Mouse (Mus musculus) embryonic stem cell, embryonic (primary cell): ENCODE results near the gene Gm17190.
"Not testable (repeated sequence)": the region's sequence is repeated elsewhere in the genome, so short reads cannot be mapped to it uniquely, and the experiment has no call there.

Experiments
- CTCF ChIA-PET, 4 experiments: fragments of 300-600 bp in 2 of 4; fragments of 350-600 bp in 2 of 4; sonication (Branson Sonifier 250); formaldehyde crosslinking; loops; one replicate each; lab custom pipeline; 2022; ENCODE audit warnings: inconsistent platforms in 2 of 4; lab: Charles Lee
- POLR2A ChIA-PET, 4 experiments: fragments of 300-600 bp in 2 of 4; fragments of 350-600 bp in 2 of 4; sonication (Branson Sonifier 250); formaldehyde crosslinking; loops; one replicate each; lab custom pipeline; 2022; ENCODE audit warnings: antibody characterized with exemption in 4 of 4, inconsistent platforms in 1 of 4; lab: Charles Lee

The Gm17190 gene

DNA sequence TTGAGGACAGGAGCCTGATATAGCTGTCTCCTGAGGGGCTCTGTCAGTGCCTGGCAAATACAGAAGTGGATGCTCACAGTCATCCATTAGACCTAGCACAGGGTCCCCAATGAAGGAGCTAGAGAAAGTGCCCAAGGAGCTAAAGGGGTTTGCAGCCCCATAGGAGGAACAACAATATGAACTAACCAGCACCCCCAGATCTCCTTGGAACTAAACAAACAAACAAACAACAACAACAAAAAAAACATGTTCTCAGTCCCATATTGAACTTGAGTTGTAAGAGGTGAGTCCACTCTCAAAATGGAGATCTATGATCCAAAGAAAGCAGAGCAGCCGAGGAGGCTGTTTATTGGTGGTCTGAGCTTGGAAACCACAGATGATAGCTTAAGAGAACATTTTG, at the start of gene Gm17190:
TSS of gene Gm17190 (plus strand) at position 301 of the 400 bp plus-strand sequence.
- POLR2A ChIA-PET, CTCF ChIA-PET: not testable (repeated sequence)

DNA sequence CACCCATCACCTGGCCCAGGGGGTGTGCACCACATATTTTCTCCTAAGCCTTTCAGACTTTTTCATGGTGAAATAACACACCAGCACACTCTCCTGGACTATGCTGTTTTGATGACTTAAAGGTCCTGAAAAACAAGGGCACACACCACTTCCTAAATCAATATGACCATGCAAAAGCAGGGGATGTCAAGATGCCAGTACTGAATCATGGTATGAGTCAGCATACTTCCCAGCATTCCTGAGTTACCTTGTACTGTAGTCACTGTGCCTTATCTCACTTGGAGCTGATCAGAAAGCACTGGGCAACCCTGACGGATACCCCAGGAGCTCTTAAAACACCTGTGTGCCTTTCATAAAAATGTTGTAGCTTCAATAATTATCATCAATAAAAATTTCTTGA, 42.3 kb upstream of the Gm17190 start:
- ChIA-PET CTCF (no interaction called here), POLR2A (interaction anchor here in 1 of 4 experiments (0.9 kb wide), 1 partner anchor 11 kb away, joined by 3 read pairs; no protein-coding TSS in a partner anchor)

- ChIA-PET CTCF (no interaction called here), POLR2A (interaction anchor here in 1 of 4 experiments (0.9 kb wide), 1 partner anchor 10 kb away, joined by 3 read pairs; no protein-coding TSS in a partner anchor)
Measured at GRCm38 (mm10) chr13:96040275-96041042, 41.4 kb upstream of the Gm17190 start.

DNA sequence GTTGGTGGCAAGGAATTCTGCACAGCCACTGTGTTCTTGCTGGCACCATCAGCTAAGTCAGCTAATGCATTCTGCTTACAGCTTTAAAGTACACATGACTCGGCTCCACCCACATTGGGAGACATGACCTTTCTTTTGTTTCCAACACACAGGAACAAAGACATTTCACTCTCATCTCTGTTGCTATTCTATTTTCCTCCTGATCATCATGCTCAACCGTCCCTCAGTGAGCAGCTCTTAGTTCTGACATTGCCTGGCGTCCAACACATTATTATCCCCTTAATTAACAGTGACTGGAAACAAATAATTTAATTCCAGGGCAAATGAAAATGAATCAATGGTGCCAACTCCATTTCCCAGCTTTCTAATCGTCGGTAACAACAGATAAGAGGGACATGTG, 36.5 kb upstream of the Gm17190 start:
- ChIA-PET CTCF (interaction anchor here in 1 of 4 experiments (1.0 kb wide), 1 partner anchor 15 kb away, joined by 3 read pairs; no protein-coding TSS in a partner anchor), POLR2A (no interaction called here)

- CTCF ChIA-PET: no interaction called here
- POLR2A ChIA-PET: no interaction called here
Measured at GRCm38 (mm10) chr13:96052755-96053154, 29.1 kb upstream of the Gm17190 start.

DNA sequence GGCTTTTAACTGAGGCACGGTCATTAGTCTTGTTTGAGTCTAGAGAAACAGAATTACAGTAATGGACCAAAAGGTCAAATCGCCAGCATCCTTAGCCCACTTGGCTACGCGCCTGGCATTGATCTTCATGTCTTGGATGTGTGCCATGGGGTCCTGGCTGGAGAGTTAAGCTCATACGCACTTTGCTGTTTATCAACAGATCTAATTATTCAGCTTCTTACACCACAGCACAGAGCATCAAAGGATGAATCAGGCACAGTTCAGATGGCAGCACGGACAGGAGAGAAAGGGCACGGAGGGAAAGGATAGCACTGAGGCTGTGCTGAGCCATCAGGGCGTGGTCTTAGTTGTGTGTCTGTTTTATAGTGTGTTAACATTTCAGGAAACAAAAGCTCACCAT, 8.3 kb upstream of the Gm17190 start:
- POLR2A ChIA-PET: no interaction called here
- CTCF ChIA-PET: no interaction called here

- POLR2A ChIA-PET: interaction anchor here in 1 of 4 experiments (0.6 kb wide), 1 partner anchor 1110 kb away, joined by 3 read pairs; no protein-coding TSS in a partner anchor
- CTCF ChIA-PET: not testable (repeated sequence)
Measured at GRCm38 (mm10) chr13:96081276-96081675, 578 bp upstream of the Gm17190 start, which contains the start of gene Gm20075. Gene Gm20075 (minus strand): TSS chr13:96081376.

DNA sequence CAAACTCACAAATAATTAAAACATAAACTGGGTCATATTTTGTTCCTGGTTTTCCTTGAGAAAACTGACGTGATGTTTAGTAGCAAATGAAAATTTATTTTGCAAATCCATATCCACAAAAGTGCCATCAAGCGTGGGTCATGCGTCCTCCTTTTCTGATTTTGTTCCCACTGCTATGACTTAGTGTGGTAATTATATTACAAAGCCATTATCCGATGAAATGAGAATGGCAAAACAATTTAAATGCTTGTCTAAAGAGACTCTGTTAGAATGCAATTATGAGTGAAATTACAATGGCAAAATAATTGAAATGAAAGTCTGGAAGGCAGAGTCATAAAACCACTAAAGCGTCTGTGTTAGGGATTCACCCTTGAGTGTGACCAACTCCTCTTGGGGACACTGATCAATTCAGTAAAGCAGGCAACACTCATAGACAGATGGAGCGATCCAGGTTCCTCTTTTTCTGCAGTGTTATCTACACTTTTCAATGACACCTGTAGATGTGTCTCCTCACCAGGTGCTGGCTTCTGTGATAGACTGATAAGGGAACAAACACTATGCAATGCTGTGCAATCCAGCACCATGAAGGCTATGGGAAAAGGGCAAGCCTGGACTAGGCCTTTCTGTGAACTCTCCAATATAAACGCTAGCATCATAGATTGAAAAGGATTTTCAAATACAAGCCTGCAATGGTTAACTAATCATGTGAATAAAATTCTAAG, 3.9 kb downstream of the Gm17190 start:
- CTCF ChIA-PET: no interaction called here
- POLR2A ChIA-PET: no interaction called here

- ChIA-PET CTCF (no interaction called here), POLR2A (no interaction called here)
Measured at GRCm38 (mm10) chr13:96090929-96091328, 9.1 kb downstream of the Gm17190 start.

- POLR2A ChIA-PET: no interaction called here
- CTCF ChIA-PET: interaction anchor here in 1 of 4 experiments (0.6 kb wide), 1 partner anchor 206 kb away, joined by 3 read pairs; no protein-coding TSS in a partner anchor
Measured at GRCm38 (mm10) chr13:96106367-96106766, 24.5 kb downstream of the Gm17190 start.

GRCm38 (mm10) chr13:96110767-96111166, 28.9 kb downstream of the Gm17190 start:
- ChIA-PET POLR2A (no interaction called here), CTCF (no interaction called here)

DNA sequence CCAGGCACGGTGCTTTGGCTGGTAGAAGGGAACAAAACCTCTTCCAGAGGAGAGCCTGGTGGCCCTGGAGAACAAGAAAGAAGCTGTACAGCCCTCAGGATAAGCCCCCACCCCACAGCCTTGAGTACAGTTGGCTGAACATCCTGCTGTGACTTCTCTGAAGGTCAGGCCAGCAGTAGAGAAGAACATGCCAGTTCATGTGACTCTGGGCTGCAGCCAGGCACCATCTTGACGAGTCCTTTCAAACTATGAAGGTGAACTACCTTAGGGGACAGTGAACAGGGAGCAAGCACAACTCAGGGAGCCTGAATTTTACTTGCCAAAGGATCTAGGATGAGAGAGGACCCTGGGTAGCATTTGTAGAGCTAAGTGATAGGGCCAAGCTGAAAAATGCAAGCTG, 30.9 kb downstream of the Gm17190 start:
- POLR2A ChIA-PET: interaction anchor here in 1 of 4 experiments (0.6 kb wide), 1 partner anchor 13 kb away, joined by 3 read pairs; no protein-coding TSS in a partner anchor
- CTCF ChIA-PET: interaction anchor here in 1 of 4 experiments (0.7 kb wide), 1 partner anchor 391 kb away, joined by 4 read pairs; no protein-coding TSS in a partner anchor

- CTCF ChIA-PET: no interaction called here
- POLR2A ChIA-PET: no interaction called here
Measured at GRCm38 (mm10) chr13:96125011-96125410, 43.2 kb downstream of the Gm17190 start.

DNA sequence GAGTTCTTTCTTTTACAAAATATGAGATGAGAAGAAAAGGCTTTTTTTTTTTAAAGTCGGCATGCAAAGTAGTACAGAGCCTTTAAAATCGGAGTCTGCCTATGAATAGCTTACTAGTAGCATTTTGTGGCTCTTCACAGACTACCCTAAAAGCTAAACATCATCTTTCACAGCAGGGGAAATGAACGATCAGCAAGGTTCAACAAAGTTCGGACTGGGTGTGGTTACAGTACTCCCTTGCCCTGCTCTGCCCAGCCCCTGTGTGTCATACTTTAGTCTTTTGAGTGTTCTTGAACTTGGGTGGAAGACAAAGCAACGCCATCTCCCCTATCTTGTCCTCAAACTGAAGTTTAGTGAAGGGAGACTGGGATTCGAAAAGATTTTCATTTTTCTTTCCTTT, 44.8 kb downstream of the Gm17190 start:
- POLR2A ChIA-PET: interaction anchor here in 1 of 4 experiments (0.7 kb wide), 1 partner anchor 34 kb away, joined by 3 read pairs; no protein-coding TSS in a partner anchor

GRCm38 (mm10) chr13:96129081-96129480, 47.2 kb downstream of the Gm17190 start:
- ChIA-PET POLR2A (interaction anchor here in 1 of 4 experiments (0.9 kb wide), 1 partner anchor 11 kb away, joined by 3 read pairs; no protein-coding TSS in a partner anchor), CTCF (no interaction called here)

More for the DNA sequence above, 44.8 kb downstream of the Gm17190 start:
- CTCF ChIA-PET: no interaction called here

- CTCF ChIA-PET: interaction anchor here in 1 of 4 experiments (0.6 kb wide), 1 partner anchor 719 kb away, joined by 3 read pairs; no protein-coding TSS in a partner anchor
- POLR2A ChIA-PET: interaction anchor here in 2 of 4 experiments (0.6 to 1.0 kb wide), 4 partner anchors 12 to 247 kb away, joined by 3 to 4 read pairs (median 3); no protein-coding TSS in a partner anchor
Measured at GRCm38 (mm10) chr13:96131050-96131449, 49.2 kb downstream of the Gm17190 start.

- CTCF ChIA-PET: no interaction called here
Measured at GRCm38 (mm10) chr13:96131911-96132310, 50.1 kb downstream of the Gm17190 start.

GRCm38 (mm10) chr13:96132401-96132816, 50.6 kb downstream of the Gm17190 start, which contains the start of gene Sv2c:
Gene Sv2c (minus strand): TSS chr13:96132577.
- CTCF ChIA-PET: interaction anchor here in 1 of 4 experiments (0.6 kb wide), 2 partner anchors 187 to 911 kb away, joined by 3 to 4 read pairs; no protein-coding TSS in a partner anchor
- POLR2A ChIA-PET: interaction anchor here in 3 of 4 experiments (0.6 to 2.0 kb wide), 5 partner anchors 15 to 793 kb away, joined by 3 to 6 read pairs (median 5); no protein-coding TSS in a partner anchor

More at GRCm38 (mm10) chr13:96131911-96132310, 50.1 kb downstream of the Gm17190 start:
- POLR2A ChIA-PET: interaction anchor here in 1 of 4 experiments (0.7 kb wide), 1 partner anchor 206 kb away, joined by 3 read pairs; no protein-coding TSS in a partner anchor
